Comparison of ENCODE assay signal across 10 mouse cellular contexts in the genomic region with DNA sequence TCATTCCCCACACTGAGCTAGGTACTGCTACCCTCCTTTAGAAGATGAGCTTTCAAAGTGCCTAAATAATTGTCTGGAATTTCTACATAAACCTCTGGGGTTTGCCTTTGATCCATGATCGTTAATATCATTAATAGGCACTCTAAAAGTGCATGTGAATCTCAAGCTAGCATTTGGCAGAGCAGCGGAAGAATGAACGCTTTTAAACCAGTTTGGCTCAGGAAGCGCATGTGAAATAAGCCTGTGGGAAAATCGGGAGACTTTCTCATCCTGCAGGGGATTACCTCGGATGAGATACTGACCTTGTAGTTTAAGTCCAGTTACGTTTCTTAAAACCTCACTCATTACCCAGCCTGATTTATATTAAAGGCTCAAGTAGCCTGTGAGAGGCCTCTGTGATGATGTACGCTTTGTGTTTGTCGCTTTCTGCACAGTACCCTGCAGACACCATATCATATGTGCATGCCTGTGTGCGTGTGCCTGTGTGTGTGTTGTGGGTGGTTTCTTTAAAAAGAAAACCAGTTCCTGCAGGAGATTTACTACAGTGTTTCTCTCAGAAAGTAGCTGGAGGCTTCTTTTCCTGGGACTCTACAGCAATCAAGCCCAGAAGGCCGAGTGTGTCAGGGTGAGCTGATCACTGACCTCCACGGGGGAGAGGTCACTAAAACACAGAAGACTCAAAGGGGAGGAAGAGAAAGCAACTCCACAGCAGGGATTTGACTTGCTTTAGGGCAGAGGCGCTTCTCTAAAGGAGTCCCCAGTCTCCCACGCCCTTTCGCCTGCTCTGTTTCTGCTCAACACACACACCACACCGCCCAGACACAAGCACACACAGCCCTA. TPM values are rescaled to one million over a fixed set of nuclear protein-coding genes. Genes with fewer than 3 reads are reported as not detected.
DNase-seq lines count a peak whose midpoint lies in the region; ATAC-seq and TF ChIP-seq lines count a peak whose summit lies in the region.
"Had no signal": no experiment of that assay in that cellular context is flagged by ENCODE, and none has a peak within 500 bp of the region (broad histone marks: within the 10 kb centered on the region; RNA-seq: fewer than 3 reads in every experiment).

No protein-coding gene starts in this region.

- no peak overlapping the region for H3K9ac ChIP-seq in forebrain, embryonic 16.5 days (replicated peaks; ENCODE audit: low read depth, low read length)
- 0 out of 2 replicates have a peak overlapping the region, but pooled peaks have one; percentile 6 for H3K9ac ChIP-seq in neural tube, embryonic 12.5 days
- H3K9ac ChIP-seq in lung, postnatal 0 days (replicated peaks; ENCODE audit: low read depth) = no peak overlapping the region
- H3K9ac ChIP-seq: liver, embryonic 15.5 days had no signal

- DNase-seq in gastrocnemius, adult 2 months = no peak
- DNase-seq in gastrocnemius, postnatal 10 days = no peak
- peak; percentile 13 to 48 for DNase-seq in left cerebral cortex, postnatal 14 days (ENCODE audit: low spot score in 2 of 2)
- no peak for DNase-seq in left cerebral cortex, postnatal 4 days
- DNase-seq in lung, postnatal 0 days (ENCODE audit: low spot score) = no peak

- peaks cover 8% of the 10 kb centered on the region for H3K4me1 ChIP-seq in forebrain, embryonic 16.5 days (replicated peaks; ENCODE audit: control insufficient read depth, insufficient read depth, low read length)
- H3K4me1 ChIP-seq in neural tube, embryonic 12.5 days = peaks cover 14% of the 10 kb centered on the region
- no peaks in the 10 kb centered on the region for H3K4me1 ChIP-seq in lung, postnatal 0 days (ENCODE audit: insufficient read depth, low read depth, low read length)
- H3K4me1 ChIP-seq: liver, embryonic 15.5 days had no signal

- TF ChIP-seq CTCF in gastrocnemius, adult 2 months (IDR thresholded peaks at IDR 0.05) = no peak
- TF ChIP-seq CTCF in lung, postnatal 0 days (IDR thresholded peaks at IDR 0.05) = no peak

- peak overlapping the region; percentile 24; the same call in 1 of the 2 replicates for H3K27ac ChIP-seq in gastrocnemius, adult 2 months
- no peak overlapping the region for H3K27ac ChIP-seq in forebrain, embryonic 16.5 days (ENCODE audit: low read length)
- H3K27ac ChIP-seq in neural tube, embryonic 12.5 days = no peak overlapping the region
- H3K27ac ChIP-seq in lung, postnatal 0 days (ENCODE audit: low read length) = no peak overlapping the region
- H3K27ac ChIP-seq: liver, embryonic 15.5 days had no signal

- no peaks in the 10 kb centered on the region for H3K27me3 ChIP-seq in forebrain, embryonic 16.5 days (replicated peaks; ENCODE audit: control insufficient read depth, insufficient read depth, low read length)
- no peaks in the 10 kb centered on the region for H3K27me3 ChIP-seq in neural tube, embryonic 12.5 days (replicated peaks)
- H3K27me3 ChIP-seq in lung, postnatal 0 days (replicated peaks; ENCODE audit: insufficient read depth, low read length) = no peaks in the 10 kb centered on the region
- H3K27me3 ChIP-seq: liver, embryonic 15.5 days; Patski had no signal

- WGBS in forebrain, embryonic 16.5 days = 24% methylated on average over 16 of the region's 16 CpGs
- WGBS in neural tube, embryonic 12.5 days = 24% methylated on average over 16 of the region's 16 CpGs
- WGBS in lung, postnatal 0 days = 68% methylated on average over 16 of the region's 16 CpGs

- no peaks in the 10 kb centered on the region for H3K36me3 ChIP-seq in forebrain, embryonic 16.5 days (ENCODE audit: control insufficient read depth, insufficient read depth)
- no peaks in the 10 kb centered on the region for H3K36me3 ChIP-seq in neural tube, embryonic 12.5 days
- no peaks in the 10 kb centered on the region for H3K36me3 ChIP-seq in lung, postnatal 0 days (ENCODE audit: insufficient read depth, low read length)
- H3K36me3 ChIP-seq: liver, embryonic 15.5 days had no signal

- no peaks in the 10 kb centered on the region for H3K9me3 ChIP-seq in forebrain, embryonic 16.5 days (ENCODE audit: control insufficient read depth, low read length)
- no peaks in the 10 kb centered on the region for H3K9me3 ChIP-seq in neural tube, embryonic 12.5 days
- H3K9me3 ChIP-seq in lung, postnatal 0 days (ENCODE audit: low read length) = no peaks in the 10 kb centered on the region
- H3K9me3 ChIP-seq: liver, embryonic 15.5 days had no signal

- no peak for TF ChIP-seq EP300 in lung, postnatal 0 days (IDR thresholded peaks at IDR 0.05)

- intact Hi-C loops in gastrocnemius, adult 2 months (cut with DNase I) = no loop called here
- intact Hi-C loops in left cerebral cortex, postnatal 14 days (cut with DNase I) = no loop called here
- intact Hi-C loops in left cerebral cortex, postnatal 4 days (cut with DNase I) = no loop called here

- no peak overlapping the region for H3K4me2 ChIP-seq in forebrain, embryonic 16.5 days (ENCODE audit: low read length)
- H3K4me2 ChIP-seq in neural tube, embryonic 12.5 days (replicated peaks) = 0 out of 2 replicates have a peak overlapping the region, but pooled peaks have one; percentile 1
- H3K4me2 ChIP-seq in lung, postnatal 0 days (replicated peaks; ENCODE audit: low read depth, low read length) = no peak overlapping the region
- H3K4me2 ChIP-seq: liver, embryonic 15.5 days had no signal

- no peak overlapping the region for H3K4me3 ChIP-seq in gastrocnemius, adult 2 months
- H3K4me3 ChIP-seq in forebrain, embryonic 16.5 days (replicated peaks; ENCODE audit: low read length) = no peak overlapping the region
- H3K4me3 ChIP-seq in neural tube, embryonic 12.5 days = no peak overlapping the region
- no peak overlapping the region for H3K4me3 ChIP-seq in lung, postnatal 0 days (ENCODE audit: low read depth, low read length)
- H3K4me3 ChIP-seq: liver, embryonic 15.5 days had no signal

- peak; percentile 49 for ATAC-seq in forebrain, embryonic 16.5 days
- peak; percentile 52; the same call in 1 of the 2 replicates for ATAC-seq in neural tube, embryonic 12.5 days (ENCODE audit: low FRiP score, low read depth)
- ATAC-seq in monocyte, adult 5-6 weeks (replicated peaks; ENCODE audit: insufficient number of reproducible peaks, low FRiP score, low TSS enrichment, poor library complexity, severe bottlenecking) = no peak
- ATAC-seq in lung, postnatal 0 days = no peak
- ATAC-seq: Patski had no signal

RNA-seq across cellular contexts. Expression of gene Jag1, which starts 42.8 kb away (rescaled TPM):
- 1 to 10 TPM; 5.3 to 6.7 TPM for total RNA-seq in gastrocnemius, adult 2 months (2021)
- total RNA-seq in gastrocnemius, postnatal 10 days (2021) = 10 to 100 TPM; 10.6 to 16.7 TPM
- total RNA-seq in left cerebral cortex, postnatal 14 days (2021) = 1 to 10 TPM; 6.0 to 6.5 TPM
- 1 to 10 TPM; 9.5 to 9.6 TPM for total RNA-seq in left cerebral cortex, postnatal 4 days (2021)
- 8.9 and 12.4 TPM in 2 replicates for polyA plus RNA-seq in forebrain, embryonic 16.5 days (2015; fragmentation: Nextera tagmentation; extraction: Ambion mirVana)
- polyA plus RNA-seq in neural tube, embryonic 12.5 days (2016; fragmentation: Nextera tagmentation; extraction: Ambion mirVana) = 29.0 and 31.6 TPM in 2 replicates
- 7.4 to 10.4 TPM (median 8.6 TPM) in 3 replicates for total RNA-seq in monocyte, adult 5-6 weeks (2017)
- 14.8 and 15.4 TPM in 2 replicates for polyA plus RNA-seq in lung, postnatal 0 days (2015; fragmentation: Nextera tagmentation; extraction: Ambion mirVana)

Comparison
In these comparisons a context has a peak if more than half of its experiments do, and no peak if none do; other contexts are left out.
1. DNase-seq: peak in left cerebral cortex, postnatal 14 days (2 of 2); none in gastrocnemius, adult 2 months (single experiment), gastrocnemius, postnatal 10 days (single experiment), left cerebral cortex, postnatal 4 days (single experiment) and lung, postnatal 0 days (single experiment).
2. ATAC-seq: peak in forebrain, embryonic 16.5 days (single experiment) and neural tube, embryonic 12.5 days (single experiment); none in monocyte, adult 5-6 weeks (single experiment) and lung, postnatal 0 days (single experiment).